Mouse (Mus musculus) ES-E14 (cell line): Measurements from ENCODE around the gene Fcgr1. TPM values are rescaled to one million over a fixed set of nuclear protein-coding genes. Genes with fewer than 3 reads are reported as not detected.

Experiments used
- DNase-seq: peaks from one replicate; pipeline ENCODE4 v3.0.0-alpha.2; 2013; ENCODE audit warnings: low read depth, low spot score
- H3K27ac ChIP-seq: 2 replicates; pipeline ENCODE4 v1.5.1; 2012; ENCODE audit warnings: low read depth, mild to moderate bottlenecking, low read length, moderate library complexity, mixed read lengths; ENCODE audit not compliant: poor library complexity, insufficient read depth, severe bottlenecking
- H3K36me3 ChIP-seq: 2 replicates; pipeline ENCODE4 v1.6.1; 2012; ENCODE audit warnings: mild to moderate bottlenecking, low read length, moderate library complexity, mixed read lengths; ENCODE audit not compliant: control insufficient read depth, poor library complexity, insufficient read depth, severe bottlenecking
- H3K4me1 ChIP-seq, 2 experiments: fragments of 150-350 bp in 1 of 2; sonication (generic) in 1 of 2; 2 replicates each; pipeline ENCODE4 v1.6.1; 2012; ENCODE audit warnings: low read length in 2 of 2, mild to moderate bottlenecking in 1 of 2, mixed read lengths in 1 of 2; ENCODE audit not compliant: control insufficient read depth in 2 of 2, insufficient read depth in 2 of 2, poor library complexity in 1 of 2
- H3K4me3 ChIP-seq, 2 experiments: fragments of 150-350 bp in 1 of 2; sonication (generic) in 1 of 2; 2 replicates each; pipeline ENCODE4 v1.5.1; 2012; ENCODE audit warnings: low read length in 2 of 2, low read depth in 1 of 2, mild to moderate bottlenecking in 1 of 2, mixed read lengths in 1 of 2; ENCODE audit not compliant: insufficient read depth in 1 of 2, poor library complexity in 1 of 2, severe bottlenecking in 1 of 2
- H3K9ac ChIP-seq: 2 replicates; pipeline ENCODE4 v1.6.1; 2012; ENCODE audit warnings: low read depth, mild to moderate bottlenecking, low read length, mixed read lengths; ENCODE audit not compliant: poor library complexity, insufficient read depth, severe bottlenecking
- H3K9me3 ChIP-seq: fragments of 150-350 bp; sonication (generic); 2 replicates; pipeline ENCODE4 v1.6.1; 2012; ENCODE audit warnings: low read depth, mild to moderate bottlenecking, low read length; ENCODE audit not compliant: control insufficient read depth, insufficient read depth
- CHD2 ChIP-seq: IDR thresholded peaks from 2 replicates; pipeline ENCODE4 v1.6.1; 2014; ENCODE audit warnings: mild to moderate bottlenecking, low read depth, low read length, inconsistent platforms
- HCFC1 ChIP-seq: IDR thresholded peaks from 2 replicates; pipeline ENCODE4 v1.6.1; 2012; ENCODE audit warnings: low read length, inconsistent platforms, borderline replicate concordance; ENCODE audit not compliant: insufficient read depth
- MAFK ChIP-seq: IDR thresholded peaks from 2 replicates; pipeline ENCODE4 v1.6.1; 2014; ENCODE audit warnings: mild to moderate bottlenecking, low read depth, low read length, inconsistent platforms; ENCODE audit not compliant: insufficient read depth
- ZC3H11A ChIP-seq: IDR thresholded peaks from 2 replicates; pipeline ENCODE4 v1.6.1; 2012; ENCODE audit warnings: low read depth, mild to moderate bottlenecking, inconsistent platforms, low read length, borderline replicate concordance
- ZNF384 ChIP-seq: IDR thresholded peaks from 2 replicates; pipeline ENCODE4 v1.6.1; 2012; ENCODE audit warnings: low read depth, low read length, inconsistent platforms
- in situ Hi-C, 2 experiments: fragments of 600-800 bp; cut with MboI; formaldehyde crosslinking; loops; one replicate each; pipeline ENCODE4 v1.15.1; 2025; ENCODE audit warnings: low sequenced_read_pairs in 2 of 2, inconsistent platforms in 1 of 2; ENCODE audit not compliant: unreplicated experiment in 2 of 2
- total RNA-seq: library from RNA; depleted of rRNA; stranded (reverse); fragments of 300-350 nt; gene quantifications from 2 replicates; pipeline ENCODE4 v1.2.3, GENCODE M21; 2012

Fcgr1 gene
- total RNA-seq, 1 experiment, result not detected

- Histone ChIP-seq H3K9ac (peak overlapping the region; percentile 43), H3K9me3 (no peaks in the 10 kb centered on the region), H3K36me3 (no peaks in the 10 kb centered on the region), H3K27ac (no peak overlapping the region), H3K4me1 (peaks cover 16 to 37% of the 10 kb centered on the region in 2 experiments), H3K4me3 (peak overlapping the region; percentile 29 to 35; a peak in 3 of 4 replicates)
- no peak for TF ChIP-seq MAFK
- no peak for TF ChIP-seq ZC3H11A
- no peak for TF ChIP-seq HCFC1
- TF ChIP-seq ZNF384, result no peak
- TF ChIP-seq CHD2, result no peak
- DNase-seq, result peak; percentile 69
- in situ Hi-C loops, result loop anchor here in 1 of 2 experiments (25.0 kb wide), 1 partner anchor 103 kb away; no protein-coding TSS in a partner anchor
Measured at GRCm38 (mm10) chr3:96334175-96335162, 40.7 kb upstream of the Fcgr1 start.

DNA sequence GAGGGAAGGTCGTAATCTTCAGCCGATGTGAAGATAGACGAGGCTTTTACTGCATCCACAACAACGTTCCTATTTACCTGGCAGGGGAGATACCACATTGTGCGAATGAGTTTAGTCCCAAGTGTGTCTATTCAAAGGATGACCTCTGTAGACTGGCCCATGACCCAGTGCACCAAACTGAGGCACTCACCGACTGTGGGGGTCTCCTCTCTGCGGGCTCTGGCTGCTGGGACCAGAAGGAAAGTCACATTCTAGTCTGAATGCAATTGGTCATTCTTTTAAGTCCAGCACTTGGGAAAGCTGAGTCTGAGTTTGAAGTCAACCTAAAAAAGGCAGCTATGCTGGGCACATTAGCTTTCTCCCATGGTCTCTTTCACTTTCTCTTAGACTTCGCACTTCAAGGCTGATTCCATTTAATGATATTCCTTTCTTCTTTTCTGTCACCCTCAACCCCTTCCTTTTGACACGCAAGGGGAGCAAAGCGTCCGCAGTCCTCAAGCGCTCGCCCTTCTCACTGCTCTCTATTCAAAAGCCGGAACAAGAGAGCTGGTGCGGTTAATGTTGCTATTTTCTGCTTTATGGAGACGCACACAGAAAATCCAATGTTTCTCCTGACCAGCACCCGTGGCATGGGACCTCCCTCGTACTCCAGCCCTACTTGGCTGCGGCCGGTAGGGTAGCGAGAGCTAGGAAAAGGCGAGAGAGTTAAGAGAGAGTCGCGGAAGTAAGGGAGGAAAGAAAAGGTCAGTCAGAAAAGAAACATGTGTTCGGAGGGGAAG is 39.8 kb upstream of the Fcgr1 start:
- no peak overlapping the region for H3K27ac ChIP-seq

GRCm38 (mm10) chr3:96332631-96333395 is 39.0 kb upstream of the Fcgr1 start:
- Histone ChIP-seq H3K4me3 (peak overlapping the region in 1 of 2 experiments; percentile 16; a peak in 2 of 4 replicates), H3K9ac (peak overlapping the region; percentile 37; the same call in 1 of the 2 replicates), H3K36me3 (no peaks in the 10 kb centered on the region), H3K4me1 (peaks cover 9 to 33% of the 10 kb centered on the region in 2 experiments; a peak in 3 of 4 replicates), H3K9me3 (no peaks in the 10 kb centered on the region), H3K27ac (no peak overlapping the region)
- TF ChIP-seq ZNF384, result no peak
- TF ChIP-seq HCFC1, result no peak
- TF ChIP-seq MAFK, result no peak
- no peak for TF ChIP-seq CHD2
- TF ChIP-seq ZC3H11A, result no peak
- in situ Hi-C loops, result loop anchor here in 1 of 2 experiments (25.0 kb wide), 1 partner anchor 104 kb away; no protein-coding TSS in a partner anchor
- peak; percentile 88 for DNase-seq

More for the DNA sequence above, 39.8 kb upstream of the Fcgr1 start:
- Histone ChIP-seq H3K4me3 (peak overlapping the region; percentile 29 to 35), H3K9me3 (no peaks in the 10 kb centered on the region), H3K36me3 (no peaks in the 10 kb centered on the region), H3K4me1 (peaks cover 12 to 37% of the 10 kb centered on the region in 2 experiments), H3K9ac (peak overlapping the region; percentile 43)
- TF ChIP-seq CHD2 (no peak), ZC3H11A (no peak), HCFC1 (no peak), MAFK (no peak), ZNF384 (no peak)
- in situ Hi-C loops, result loop anchor here in 1 of 2 experiments (25.0 kb wide), 1 partner anchor 104 kb away; no protein-coding TSS in a partner anchor
- DNase-seq, result no peak
